Mouse (Mus musculus) inflammation-experienced regulatory T-cells (primary cell): ENCODE measurements around the gene Rab3gap1. TPM values are rescaled to one million over a fixed set of nuclear protein-coding genes. Genes with fewer than 3 reads are reported as not detected.

ENCODE experiments used
- polyA plus RNA-seq, 2 experiments: library from polyadenylated mRNA; unstranded; fragments of 100-300 nt; shearing (Covaris generic); gene quantifications; one replicate each; pipeline ENCODE4 v1.2.1; 2017

Rab3gap1 gene
- 10 to 100 TPM; 55.7 to 61.7 TPM for polyA plus RNA-seq

DNA sequence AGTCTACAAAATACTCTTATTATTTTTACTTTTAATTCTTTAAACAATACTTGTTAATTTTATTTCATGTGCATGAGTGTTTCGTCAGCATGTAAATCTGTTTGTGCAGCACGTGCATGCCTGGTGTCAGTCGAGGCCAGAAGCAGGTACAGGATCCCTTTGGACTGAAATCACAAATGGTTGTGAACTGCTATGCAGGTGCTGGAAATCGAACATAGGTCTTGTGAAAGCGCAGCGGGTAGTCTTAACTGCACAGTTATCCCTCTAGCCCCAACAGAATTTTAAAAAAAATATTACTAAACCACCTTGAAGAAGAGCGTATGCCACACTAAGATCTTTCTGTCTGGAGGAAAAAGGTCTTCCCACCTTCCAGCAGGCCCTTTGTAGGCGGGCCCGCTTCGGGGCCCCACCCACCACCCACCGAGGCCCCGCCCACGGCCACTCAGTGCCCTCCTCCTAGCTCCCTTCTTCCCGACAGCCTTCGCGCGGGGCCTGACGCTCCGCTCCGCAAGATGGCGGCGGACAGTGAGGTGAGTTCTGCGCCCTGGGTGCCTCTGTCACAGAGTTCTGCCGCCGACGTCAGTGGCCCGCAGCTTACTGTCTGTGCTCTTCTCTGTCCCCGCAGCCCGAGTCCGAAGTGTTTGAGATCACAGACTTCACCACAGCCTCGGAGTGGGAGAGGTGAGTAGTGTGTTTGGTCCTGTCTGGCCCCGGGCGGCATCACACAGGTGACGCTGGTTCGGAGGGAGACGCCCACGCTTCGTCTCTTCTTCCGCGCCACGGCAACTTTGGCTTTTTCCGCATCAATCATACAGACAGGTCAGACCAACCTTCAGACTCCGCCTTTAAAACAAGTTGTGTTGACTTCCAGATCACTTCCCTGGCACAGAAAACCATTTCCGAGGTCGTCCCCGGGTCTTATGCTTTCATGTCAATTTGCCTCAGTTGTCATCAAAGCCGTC, at the start of gene Rab3gap1:
Rab3gap1 (plus strand) TSS at position 474 of the 962 bp plus-strand sequence.

DNA sequence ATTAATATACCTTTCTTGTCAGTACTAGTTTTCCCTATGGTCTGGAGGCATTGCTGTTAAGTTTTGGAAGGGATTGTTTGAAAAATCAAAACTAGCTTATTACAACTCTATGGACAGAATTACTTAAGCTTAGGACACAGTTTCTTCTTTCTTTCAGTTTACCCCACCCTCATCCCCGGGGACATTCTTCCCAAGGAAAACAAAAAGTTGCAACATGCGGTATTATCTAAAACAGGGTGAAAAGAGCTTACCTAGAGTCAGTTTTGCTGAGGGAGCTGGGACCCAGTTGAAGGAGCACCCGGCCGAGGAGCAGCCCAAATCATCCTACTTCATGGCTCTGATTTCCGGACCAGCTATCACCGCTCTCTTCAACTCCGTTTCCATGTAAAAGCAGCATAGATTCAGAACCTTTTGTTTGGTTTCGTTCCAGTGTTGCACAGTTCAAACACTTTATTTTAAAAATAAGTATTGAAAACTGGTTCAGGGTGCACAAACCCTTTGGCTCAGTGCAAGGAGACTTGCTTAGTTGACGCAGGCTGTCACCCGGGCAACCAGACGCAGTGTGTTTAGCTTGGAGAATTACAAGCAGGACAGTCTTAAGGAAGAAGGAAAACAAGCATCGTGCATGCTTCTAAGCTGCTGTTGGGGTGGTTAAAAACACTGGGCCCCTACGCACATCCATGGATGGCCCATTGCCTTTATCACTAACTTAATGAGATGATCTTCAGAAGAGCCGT, 13.9 kb upstream of the Rab3gap1 start, which contains the start of gene Map3k19:
Map3k19 (minus strand) TSS at position 546 of the 737 bp plus-strand sequence.

Other genes starting within 250 kb of the Rab3gap1 start
- 1 to 10 TPM in 1 of 2 experiments, under 1 TPM in 1; 0.17 to 2.1 TPM for gene Tmem163, start 189.2 kb upstream of the Rab3gap1 start, polyA plus RNA-seq
- gene Acmsd, start 139.4 kb upstream of the Rab3gap1 start, polyA plus RNA-seq: not detected
- gene Ccnt2, start 94.6 kb upstream of the Rab3gap1 start, polyA plus RNA-seq: 100 to 1,000 TPM in 1 of 2 experiments, 10 to 100 TPM in 1; 90.3 to 112 TPM
- gene Map3k19, start 13.7 kb upstream of the Rab3gap1 start, polyA plus RNA-seq: under 1 TPM; 0.29 to 0.78 TPM
- 1 to 10 TPM in 1 of 2 experiments, under 1 TPM in 1; 0.45 to 1.3 TPM for gene Zranb3, start 234.3 kb downstream of the Rab3gap1 start, polyA plus RNA-seq
- 10 to 100 TPM; 51.5 to 56.0 TPM for gene R3hdm1, start 234.5 kb downstream of the Rab3gap1 start, polyA plus RNA-seq